Mouse (Mus musculus) mesoderm, embryonic 11.5 days (tissue): Measurements from ENCODE around the gene Tbc1d14.

Experiments used
- DNase-seq: peaks from one replicate; pipeline ENCODE4 v3.0.0-alpha.2; 2012; ENCODE audit warnings: low read depth, low spot score

Tbc1d14 gene

DNA sequence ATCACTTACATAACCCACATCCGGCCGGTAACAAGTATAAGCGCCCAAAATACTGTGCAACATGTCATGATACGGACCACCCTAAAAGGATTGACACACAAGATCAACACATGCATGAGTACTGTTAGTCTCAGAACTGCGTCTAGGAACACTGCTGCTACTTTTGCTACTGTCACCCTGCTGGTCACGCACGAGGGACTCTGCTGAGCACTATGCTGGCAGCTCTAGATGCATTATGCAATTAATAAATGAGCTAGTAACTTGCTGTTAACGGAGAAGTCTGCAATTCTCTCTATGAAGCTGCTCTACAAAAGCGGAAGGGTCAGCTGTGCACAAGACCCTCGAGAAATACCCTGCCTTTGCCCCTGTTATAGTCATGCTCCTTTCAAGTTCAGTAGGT, 84.7 kb downstream of the Tbc1d14 start:
- no peak for DNase-seq

GRCm38 (mm10) chr5:36505643-36506042, 87.4 kb downstream of the Tbc1d14 start:
- DNase-seq, result no peak

DNA sequence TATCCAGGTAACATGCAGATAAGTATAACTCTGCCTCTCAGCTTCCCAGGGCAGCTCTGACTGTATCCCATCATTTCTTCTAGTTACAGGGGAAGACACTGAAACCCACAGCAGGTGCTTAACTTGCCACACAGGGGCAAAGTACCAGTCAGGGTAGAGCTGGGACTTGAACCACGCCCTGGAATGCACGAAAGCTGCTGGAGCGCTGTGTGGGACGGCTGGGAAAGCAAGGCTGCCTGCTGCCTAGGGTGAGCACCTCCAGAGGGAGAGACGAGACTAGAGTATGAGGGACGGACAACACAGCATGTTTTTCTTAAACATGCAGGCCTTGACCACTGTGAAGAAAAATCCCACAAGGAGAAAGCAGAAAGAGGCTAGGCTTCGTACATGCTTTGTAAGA, 87.8 kb downstream of the Tbc1d14 start:
- DNase-seq, result no peak

DNA sequence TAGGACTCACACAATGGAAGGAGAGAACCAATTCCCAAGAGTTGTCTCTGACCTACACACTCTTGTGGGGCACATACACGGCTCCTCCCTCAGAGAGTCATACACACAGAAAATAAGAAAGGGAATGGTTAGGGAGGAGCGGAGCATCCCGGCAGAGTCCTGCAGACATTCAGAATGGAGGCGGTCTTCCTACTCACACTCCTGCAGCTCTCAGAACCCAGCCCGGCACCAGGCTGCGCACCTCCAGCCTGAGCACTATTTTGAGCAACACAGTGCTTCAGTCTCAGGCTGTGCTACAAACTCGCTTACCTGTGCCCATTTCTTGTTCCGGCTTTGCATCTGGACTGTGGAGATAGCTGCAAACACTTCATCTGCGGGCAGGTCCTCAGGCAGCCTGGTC, 98.4 kb downstream of the Tbc1d14 start:
- DNase-seq, result no peak

DNA sequence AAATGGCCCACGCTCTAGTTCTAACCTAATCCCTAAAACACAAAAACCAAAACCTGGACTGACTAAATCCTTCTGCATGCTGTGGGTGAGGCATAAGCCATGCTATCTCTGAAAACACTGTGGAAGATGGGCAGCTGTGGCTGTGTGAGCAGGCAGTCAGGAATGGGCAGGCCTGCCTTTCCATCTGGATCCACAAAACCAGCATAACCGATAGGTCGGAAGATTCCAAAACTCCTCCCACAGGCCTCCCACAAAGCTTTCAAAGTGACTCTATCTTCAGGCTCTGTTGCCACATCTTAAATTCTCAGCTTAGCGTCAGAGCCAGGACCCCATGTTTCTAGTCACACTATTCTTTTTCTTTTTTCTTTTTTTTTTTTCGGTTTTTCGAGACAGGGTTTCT, 99.2 kb downstream of the Tbc1d14 start:
- no peak for DNase-seq

DNA sequence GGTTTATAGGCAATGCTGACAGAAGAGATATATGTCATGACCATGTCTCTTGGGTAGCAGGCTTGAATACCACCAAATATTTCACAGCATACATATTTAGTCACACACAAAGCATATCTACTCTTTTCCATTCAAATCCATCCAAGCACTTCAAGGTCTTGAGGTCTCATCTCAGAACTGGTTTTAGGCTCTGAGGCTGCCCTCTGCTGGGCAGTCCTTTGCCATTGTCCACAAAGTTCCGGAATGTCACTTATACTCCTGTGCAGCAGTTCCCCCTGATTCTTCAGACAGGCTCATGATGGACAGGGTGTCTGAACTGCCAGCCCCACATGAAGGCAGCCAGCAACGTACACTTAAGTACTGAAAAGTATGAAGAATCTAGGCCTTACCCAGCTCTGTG, 103.9 kb downstream of the Tbc1d14 start:
- peak; percentile 37 for DNase-seq

DNA sequence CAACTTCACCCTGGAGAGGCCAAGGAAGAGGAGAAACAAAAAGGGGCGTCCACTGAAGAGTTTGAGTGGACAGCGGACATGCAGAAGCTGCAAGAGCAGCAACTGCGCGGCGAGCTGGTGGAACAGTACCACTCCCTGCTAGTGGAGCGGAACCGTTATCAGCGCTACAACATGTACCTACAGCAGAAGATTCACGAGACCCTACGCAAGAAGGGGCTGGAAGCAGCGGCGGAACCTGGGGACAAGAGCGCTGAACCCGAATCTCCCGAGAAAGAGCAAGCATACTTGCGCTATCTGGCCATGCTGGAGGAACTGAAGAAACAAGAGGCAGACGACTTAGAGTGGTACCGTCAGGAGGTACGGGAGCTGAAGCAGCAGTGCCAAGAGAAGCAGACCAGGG, 107.8 kb downstream of the Tbc1d14 start:
- DNase-seq, result no peak

GRCm38 (mm10) chr5:36484171-36484990, 108.7 kb downstream of the Tbc1d14 start, which contains the start of the genes Tada2b and Ccdc96:
Gene Tada2b (minus strand): TSS chr5:36484285.
Gene Ccdc96 (plus strand): TSS chr5:36484588.
- DNase-seq, result peak; percentile 99

- DNase-seq, result peak; percentile 60
Observed at GRCm38 (mm10) chr5:36483203-36484101, 109.6 kb downstream of the Tbc1d14 start.

DNA sequence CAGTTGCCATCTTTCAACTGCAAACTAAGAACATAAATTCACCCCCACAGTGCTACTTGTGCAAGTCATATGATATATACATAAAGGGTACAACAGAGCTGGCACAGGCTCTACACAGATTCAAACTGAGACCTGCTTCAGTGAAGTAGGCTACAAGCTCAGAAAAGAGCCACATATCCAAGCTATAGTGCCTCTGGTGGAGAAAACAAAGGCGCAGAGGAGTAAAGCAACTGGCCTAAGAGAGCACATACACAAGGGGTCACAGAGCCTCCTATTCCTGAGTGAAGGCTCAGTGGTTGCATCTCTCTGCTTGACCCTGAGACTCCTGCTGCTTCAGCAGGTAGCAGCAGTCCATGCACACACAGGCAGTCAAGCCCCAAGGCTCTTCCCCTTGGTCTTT, 112.0 kb downstream of the Tbc1d14 start:
- DNase-seq, result no peak

- no peak for DNase-seq
Observed at GRCm38 (mm10) chr5:36480398-36480797, 112.7 kb downstream of the Tbc1d14 start.

DNA sequence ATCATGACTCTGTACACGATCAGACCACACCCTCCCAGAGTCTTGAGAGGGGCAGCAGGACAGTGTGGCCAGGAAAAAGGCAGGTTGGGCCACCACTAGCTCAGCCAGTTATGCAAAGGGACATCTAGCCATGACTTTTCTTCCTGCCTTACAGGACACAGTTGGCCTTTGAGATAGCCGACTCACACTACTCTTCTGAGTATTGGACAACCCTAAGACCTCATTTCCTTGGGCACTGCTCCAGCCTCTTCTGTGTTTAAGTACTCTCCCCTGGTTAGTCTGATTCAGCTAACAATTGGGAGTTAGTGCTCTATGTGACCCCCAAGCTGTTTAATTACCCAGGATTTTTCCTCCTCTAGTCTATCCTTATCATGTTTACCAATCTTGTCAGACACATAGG, 113.3 kb downstream of the Tbc1d14 start:
- no peak for DNase-seq

DNA sequence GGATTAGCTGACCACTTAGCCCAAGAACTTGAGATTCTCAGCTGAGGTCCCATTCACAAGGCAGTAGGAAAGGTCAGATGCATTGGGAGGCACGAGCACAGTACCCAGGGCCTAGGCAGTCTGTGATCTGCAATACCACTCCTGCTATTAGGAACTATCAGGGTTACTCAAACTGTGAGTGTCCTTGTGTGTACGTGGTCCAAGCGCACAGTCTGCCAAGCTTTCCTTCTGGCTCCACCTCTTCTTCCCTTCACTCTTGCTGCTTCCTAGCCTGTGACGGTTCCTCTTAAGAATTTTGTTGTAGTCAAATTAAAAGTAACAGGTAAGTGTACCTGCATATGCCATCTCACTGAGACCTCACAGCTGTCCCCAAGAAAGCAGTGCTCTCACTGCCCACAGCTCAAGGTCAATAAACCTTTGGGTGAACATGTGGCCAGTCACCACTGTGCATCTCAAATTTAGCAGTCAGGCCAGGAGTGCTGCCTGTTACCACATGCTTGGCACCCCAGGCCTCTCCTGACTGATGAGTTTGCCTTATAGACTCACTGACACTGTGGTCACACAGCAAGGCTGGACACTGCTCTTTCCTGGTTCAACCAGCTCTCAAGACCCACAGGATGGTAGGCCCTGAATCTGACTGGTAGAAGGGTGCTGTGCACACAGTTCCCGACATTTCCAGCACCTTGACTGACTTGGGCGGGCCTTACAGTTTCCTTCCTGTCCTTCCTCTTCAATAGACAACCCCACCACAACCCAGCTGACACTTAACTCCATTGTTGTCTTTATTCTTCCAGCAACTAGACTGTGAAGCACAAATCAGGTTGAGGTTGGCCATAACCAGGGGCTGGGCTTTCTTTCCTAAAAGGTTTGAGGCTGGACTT, 114.3 kb downstream of the Tbc1d14 start:
- no peak for DNase-seq

DNA sequence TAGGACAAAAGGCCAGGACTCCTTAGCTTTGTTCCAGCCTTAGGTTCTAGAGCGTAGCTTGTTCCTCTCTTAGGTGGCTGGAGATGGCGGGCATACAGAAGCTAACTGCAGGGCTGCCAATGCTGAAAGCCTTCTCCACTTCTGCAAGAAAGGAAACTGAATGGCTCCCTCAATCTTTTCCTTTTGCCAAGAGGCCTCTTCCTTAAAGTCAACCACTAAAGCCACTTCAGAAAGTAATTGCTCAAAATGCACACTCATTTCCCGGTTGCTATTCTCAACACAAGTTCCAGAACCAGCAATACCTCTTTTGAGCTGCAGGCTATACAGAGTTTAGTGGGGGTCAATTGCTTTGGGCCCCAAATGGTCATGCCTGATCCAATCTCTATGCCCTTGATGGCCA, 115.6 kb downstream of the Tbc1d14 start:
- DNase-seq, result no peak

DNA sequence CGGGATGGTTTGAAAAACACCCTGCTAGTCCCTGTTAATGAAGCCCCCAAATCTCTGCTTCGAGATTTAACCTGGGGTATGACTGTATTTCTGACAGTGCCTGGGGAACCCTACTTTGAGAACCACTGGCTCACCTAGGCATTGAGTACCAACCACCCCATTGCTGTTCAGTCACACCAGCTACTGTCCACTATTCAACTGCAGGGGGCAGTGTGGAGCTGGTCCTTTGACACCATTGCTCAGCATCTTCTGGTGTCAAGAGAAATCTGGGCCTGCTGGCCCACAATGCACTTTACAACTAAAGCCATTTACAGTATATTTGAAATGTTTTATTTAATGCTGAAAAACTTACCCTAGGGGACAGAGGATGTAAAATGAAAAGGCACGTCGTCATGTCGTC, 118.8 kb downstream of the Tbc1d14 start:
- DNase-seq, result peak; percentile 77

DNA sequence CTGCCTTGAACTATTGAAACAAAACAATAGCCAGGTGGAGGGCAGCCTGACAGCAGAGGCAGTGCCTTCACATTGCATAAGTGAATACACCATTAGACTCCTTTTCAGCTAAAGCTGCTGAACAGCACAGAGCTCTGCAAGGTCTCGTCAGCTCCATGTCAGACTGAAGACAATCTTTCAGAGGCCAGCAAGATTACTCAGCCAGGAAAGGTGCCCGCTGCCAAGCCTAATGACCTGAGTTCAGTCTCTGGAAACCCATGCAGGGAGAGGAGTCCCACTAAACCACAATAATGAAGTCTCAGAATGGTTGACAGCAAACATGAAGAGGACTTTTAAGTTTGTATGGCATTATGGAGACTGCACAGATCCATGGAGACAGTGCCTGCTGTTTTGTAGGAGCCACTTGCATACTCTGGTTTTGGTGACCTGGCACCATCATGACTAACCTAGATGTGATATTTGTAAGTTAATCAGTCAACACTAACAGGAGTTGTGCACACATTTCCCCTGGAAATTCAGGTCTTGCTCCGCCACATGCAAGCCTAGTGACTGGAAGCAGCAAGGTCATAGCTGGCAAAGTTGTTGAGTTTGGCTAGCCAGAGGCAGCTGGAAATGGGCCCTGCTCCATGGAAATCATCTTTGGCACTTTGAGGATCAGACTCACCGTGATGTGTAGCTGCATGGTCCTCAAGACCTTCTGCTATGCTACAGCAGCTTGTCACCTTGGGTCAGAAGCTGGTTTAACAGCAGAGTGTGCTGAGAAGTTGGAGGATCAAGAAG, 120.0 kb downstream of the Tbc1d14 start:
- DNase-seq, result no peak

- DNase-seq, result no peak
Observed at GRCm38 (mm10) chr5:36471206-36471605, 121.9 kb downstream of the Tbc1d14 start.

GRCm38 (mm10) chr5:36465889-36466288, 127.2 kb downstream of the Tbc1d14 start:
- DNase-seq, result no peak

DNA sequence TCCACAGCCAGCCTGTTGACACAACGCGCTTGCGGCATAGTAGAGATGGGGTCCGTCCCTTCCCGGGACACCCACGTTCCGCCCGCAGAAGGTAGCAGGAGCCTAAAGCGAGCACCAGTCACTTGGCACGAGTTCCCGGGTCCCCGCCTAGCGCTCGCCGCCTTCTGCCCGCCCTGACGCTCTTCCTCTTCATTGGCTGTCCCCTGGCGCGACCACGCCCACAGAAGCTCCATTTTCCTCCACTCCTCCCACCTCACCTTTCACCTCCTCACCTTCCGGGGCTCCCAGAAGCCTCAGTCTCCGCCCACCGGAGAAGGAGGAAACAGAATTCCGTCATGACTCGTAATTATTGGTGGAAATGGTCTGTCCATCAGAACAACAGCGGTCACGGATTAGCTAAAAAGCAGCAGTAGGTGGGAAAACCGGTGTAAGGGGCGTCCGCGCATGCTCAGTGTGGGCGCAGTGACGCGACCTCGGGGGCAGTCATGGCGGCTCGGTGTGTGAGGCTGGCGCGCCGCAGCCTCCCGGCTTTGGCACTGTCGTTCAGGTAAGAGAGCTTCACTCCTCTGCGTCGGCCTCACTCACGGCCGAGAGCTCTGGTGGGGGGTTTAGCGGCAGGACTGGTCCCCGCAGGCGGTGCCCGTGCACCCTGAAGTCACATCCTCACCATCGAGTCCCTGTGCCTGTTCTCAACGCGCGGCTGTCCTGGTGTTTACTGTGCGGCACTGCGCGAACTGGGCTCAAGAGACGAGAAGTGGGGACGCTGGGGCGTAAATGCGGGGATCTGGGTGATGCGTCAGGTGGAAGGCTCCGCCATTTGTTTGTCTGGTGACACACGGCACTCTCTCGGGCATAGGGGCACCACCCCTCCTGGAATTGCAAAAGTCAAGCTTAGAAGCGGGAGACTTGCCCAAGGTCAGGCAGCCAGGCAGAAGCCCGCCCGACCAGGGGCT, 128.1 kb downstream of the Tbc1d14 start, which contains the start of gene Grpel1:
Gene Grpel1 (plus strand): TSS at position 290 of the 953 bp plus-strand sequence.
- peak; percentile 100 for DNase-seq

DNA sequence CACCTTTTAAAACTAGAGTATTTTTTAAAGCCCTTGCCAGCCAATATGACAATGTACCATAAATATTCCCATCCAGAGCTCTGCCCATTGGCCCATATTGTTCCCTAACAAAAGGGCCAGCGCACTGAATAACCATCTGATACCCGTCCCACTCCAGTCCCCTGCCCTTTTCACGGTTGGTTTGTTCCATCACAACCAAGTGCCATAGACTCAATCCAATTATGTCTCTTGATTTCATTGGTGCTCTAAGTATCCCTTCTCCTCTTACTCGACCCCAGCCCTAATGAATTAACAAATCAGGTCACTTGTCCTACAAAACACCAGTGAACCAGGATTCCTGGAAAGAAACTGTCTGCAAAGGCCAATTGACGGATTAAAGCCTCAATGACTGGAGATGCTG, 129.7 kb downstream of the Tbc1d14 start:
- DNase-seq, result no peak
